Mouse (Mus musculus): ENCODE measurements around the gene Zbtb16.

Gene Zbtb16

GRCm38 (mm10) chr9:48771504-48771903, 64.5 kb downstream of the Zbtb16 start:
- DNase-seq (ENCODE audit: inconsistent age in 2 of 2, low spot score in 1 of 2) = no peak

GRCm38 (mm10) chr9:48768965-48769364, 67.1 kb downstream of the Zbtb16 start:
- no peak for DNase-seq (ENCODE audit: inconsistent age in 2 of 2, low spot score in 1 of 2)

GRCm38 (mm10) chr9:48767666-48768432, 68.2 kb downstream of the Zbtb16 start:
- DNase-seq (ENCODE audit: inconsistent age in 2 of 2, low spot score in 1 of 2) = no peak

- DNase-seq (ENCODE audit: inconsistent age in 2 of 2, low spot score in 1 of 2) = no peak
These were observed 70.1 kb downstream of the Zbtb16 start for GRCm38 (mm10) chr9:48765927-48766326.

- DNase-seq (ENCODE audit: inconsistent age in 2 of 2, low spot score in 1 of 2) = no peak
These were observed 71.7 kb downstream of the Zbtb16 start for GRCm38 (mm10) chr9:48764311-48764710.

- peak; percentile 42 to 55 for DNase-seq (ENCODE audit: inconsistent age in 2 of 2, low spot score in 1 of 2)
These were observed 74.0 kb downstream of the Zbtb16 start for GRCm38 (mm10) chr9:48761732-48762637.

- peak; percentile 75 to 87 for DNase-seq (ENCODE audit: inconsistent age in 2 of 2, low spot score in 1 of 2)
These were observed 74.9 kb downstream of the Zbtb16 start for GRCm38 (mm10) chr9:48761175-48761556.

GRCm38 (mm10) chr9:48760449-48761174, 75.4 kb downstream of the Zbtb16 start:
- DNase-seq (ENCODE audit: inconsistent age in 2 of 2, low spot score in 1 of 2) = peak; percentile 86 to 90

GRCm38 (mm10) chr9:48759098-48759497, 76.9 kb downstream of the Zbtb16 start:
- no peak for DNase-seq (ENCODE audit: inconsistent age in 2 of 2, low spot score in 1 of 2)

- DNase-seq (ENCODE audit: inconsistent age in 2 of 2, low spot score in 1 of 2) = peak; percentile 31 to 74
These were observed 78.1 kb downstream of the Zbtb16 start for GRCm38 (mm10) chr9:48757650-48758580.

GRCm38 (mm10) chr9:48756261-48756812, 79.7 kb downstream of the Zbtb16 start:
- DNase-seq (ENCODE audit: inconsistent age in 2 of 2, low spot score in 1 of 2) = no peak

- DNase-seq (ENCODE audit: inconsistent age in 2 of 2, low spot score in 1 of 2) = peak in 1 of 2 experiments; percentile 46
These were observed 80.5 kb downstream of the Zbtb16 start for GRCm38 (mm10) chr9:48755438-48756070.

- DNase-seq (ENCODE audit: inconsistent age in 2 of 2, low spot score in 1 of 2) = no peak
These were observed 81.6 kb downstream of the Zbtb16 start for GRCm38 (mm10) chr9:48754418-48754817.

- peak in 1 of 2 experiments; percentile 56 for DNase-seq (ENCODE audit: inconsistent age in 2 of 2, low spot score in 1 of 2)
These were observed 82.1 kb downstream of the Zbtb16 start for GRCm38 (mm10) chr9:48753881-48754280.

- DNase-seq (ENCODE audit: inconsistent age in 2 of 2, low spot score in 1 of 2) = peak in 1 of 2 experiments; percentile 49
These were observed 84.1 kb downstream of the Zbtb16 start for GRCm38 (mm10) chr9:48751900-48752299.

- no peak for DNase-seq (ENCODE audit: inconsistent age in 2 of 2, low spot score in 1 of 2)
These were observed 86.4 kb downstream of the Zbtb16 start for GRCm38 (mm10) chr9:48749666-48750065.

GRCm38 (mm10) chr9:48749168-48749567, 86.9 kb downstream of the Zbtb16 start:
- DNase-seq (ENCODE audit: inconsistent age in 2 of 2, low spot score in 1 of 2) = peak in 1 of 2 experiments; percentile 61

GRCm38 (mm10) chr9:48748761-48749160, 87.3 kb downstream of the Zbtb16 start:
- DNase-seq (ENCODE audit: inconsistent age in 2 of 2, low spot score in 1 of 2) = no peak

GRCm38 (mm10) chr9:48748216-48748615, 87.8 kb downstream of the Zbtb16 start:
- DNase-seq (ENCODE audit: inconsistent age in 2 of 2, low spot score in 1 of 2) = no peak
